Mouse (Mus musculus): ENCODE measurements around the gene 1190005I06Rik. TPM values are rescaled to one million over a fixed set of nuclear protein-coding genes. Genes with fewer than 3 reads are reported as not detected.
A peak's percentile ranks its signal among the peaks of the same experiment; 100 is the strongest.

The 1190005I06Rik gene
- total RNA-seq, 2 experiments from 2014 or later: 10.1 to 15.6 TPM

- DNase-seq (ENCODE audit: low spot score in 2 of 2): no peak
Observed at GRCm38 (mm10) chr8:120581329-120581728, 66.1 kb downstream of the 1190005I06Rik start.

- DNase-seq (ENCODE audit: low spot score in 2 of 2): no peak
Observed at GRCm38 (mm10) chr8:120580336-120581000, 67.0 kb downstream of the 1190005I06Rik start.

GRCm38 (mm10) chr8:120577821-120578220 lies 69.6 kb downstream of the 1190005I06Rik start:
- DNase-seq (ENCODE audit: low spot score in 2 of 2): no peak

GRCm38 (mm10) chr8:120575801-120576200 lies 71.6 kb downstream of the 1190005I06Rik start:
- DNase-seq (ENCODE audit: low spot score in 2 of 2): no peak

GRCm38 (mm10) chr8:120574941-120575340 lies 72.5 kb downstream of the 1190005I06Rik start:
- no peak for DNase-seq (ENCODE audit: low spot score in 2 of 2)

GRCm38 (mm10) chr8:120573866-120574265 lies 73.6 kb downstream of the 1190005I06Rik start:
- no peak for DNase-seq (ENCODE audit: low spot score in 2 of 2)

- peak; percentile 66 to 78 for DNase-seq (ENCODE audit: low spot score in 2 of 2)
Observed at GRCm38 (mm10) chr8:120572534-120572933, 74.9 kb downstream of the 1190005I06Rik start.

- DNase-seq (ENCODE audit: low spot score in 2 of 2): no peak
Observed at GRCm38 (mm10) chr8:120571561-120571960, 75.9 kb downstream of the 1190005I06Rik start.

GRCm38 (mm10) chr8:120569939-120570715 lies 77.3 kb downstream of the 1190005I06Rik start:
- peak; percentile 84 for DNase-seq (ENCODE audit: low spot score in 2 of 2)

- no peak for DNase-seq (ENCODE audit: low spot score in 2 of 2)
Observed at GRCm38 (mm10) chr8:120569123-120569522, 78.3 kb downstream of the 1190005I06Rik start.

GRCm38 (mm10) chr8:120568164-120568798 lies 79.2 kb downstream of the 1190005I06Rik start:
- no peak for DNase-seq (ENCODE audit: low spot score in 2 of 2)

- no peak for DNase-seq (ENCODE audit: low spot score in 2 of 2)
Observed at GRCm38 (mm10) chr8:120567731-120568130, 79.7 kb downstream of the 1190005I06Rik start.

GRCm38 (mm10) chr8:120566681-120567080 lies 80.8 kb downstream of the 1190005I06Rik start:
- DNase-seq (ENCODE audit: low spot score in 2 of 2): no peak

- DNase-seq (ENCODE audit: low spot score in 2 of 2): no peak
Observed at GRCm38 (mm10) chr8:120565151-120565711, 82.2 kb downstream of the 1190005I06Rik start.

GRCm38 (mm10) chr8:120563851-120564837 lies 83.3 kb downstream of the 1190005I06Rik start:
- DNase-seq (ENCODE audit: low spot score in 2 of 2): peak; percentile 60 to 72

- DNase-seq (ENCODE audit: low spot score in 2 of 2): no peak
Observed at GRCm38 (mm10) chr8:120563348-120563724, 84.1 kb downstream of the 1190005I06Rik start.

GRCm38 (mm10) chr8:120562680-120563347 lies 84.6 kb downstream of the 1190005I06Rik start:
- no peak for DNase-seq (ENCODE audit: low spot score in 2 of 2)

GRCm38 (mm10) chr8:120561539-120562435 lies 85.6 kb downstream of the 1190005I06Rik start:
- DNase-seq (ENCODE audit: low spot score in 2 of 2): peak in 1 of 2 experiments; percentile 41

GRCm38 (mm10) chr8:120560535-120560934 lies 86.9 kb downstream of the 1190005I06Rik start:
- no peak for DNase-seq (ENCODE audit: low spot score in 2 of 2)

Measured in left cerebral cortex, adult 18-20 months (tissue).